Mouse (Mus musculus) testis, adult 2 months (tissue): Measurements from ENCODE around the gene Gm49405. TPM values are rescaled to one million over a fixed set of nuclear protein-coding genes. Genes with fewer than 3 reads are reported as not detected.
A peak's percentile ranks its signal among the peaks of the same experiment; 100 is the strongest.

Source experiments
- H3K27ac ChIP-seq: fragments of 200-500 bp; 2 replicates; pipeline ENCODE4 v1.5.1; 2012; ENCODE audit warnings: low read depth, low read length; ENCODE audit not compliant: control insufficient read depth, insufficient read depth
- H3K27me3 ChIP-seq: fragments of 200-500 bp; 2 replicates; pipeline ENCODE4 v1.6.1; 2012; ENCODE audit warnings: mild to moderate bottlenecking, low read length, moderate library complexity; ENCODE audit not compliant: control insufficient read depth, insufficient read depth
- H3K36me3 ChIP-seq: fragments of 200-500 bp; 2 replicates; pipeline ENCODE4 v1.6.1; 2012; ENCODE audit warnings: mild to moderate bottlenecking, low read length; ENCODE audit not compliant: control insufficient read depth, insufficient read depth
- H3K4me1 ChIP-seq: fragments of 200-500 bp; 2 replicates; pipeline ENCODE4 v1.6.1; 2012; ENCODE audit warnings: low read length; ENCODE audit not compliant: control insufficient read depth, insufficient read depth
- H3K4me3 ChIP-seq: fragments of 200-500 bp; 2 replicates; pipeline ENCODE4 v1.5.1; 2012; ENCODE audit warnings: low read depth, mild to moderate bottlenecking, low read length, moderate library complexity, mixed read lengths; ENCODE audit not compliant: control insufficient read depth
- CTCF ChIP-seq: fragments of 200-500 bp; IDR thresholded peaks from 2 replicates; pipeline ENCODE4 v1.5.1; 2012; ENCODE audit warnings: low read depth, mild to moderate bottlenecking, inconsistent platforms, low read length, moderate library complexity; ENCODE audit not compliant: control insufficient read depth, insufficient read depth, insufficient replicate concordance
- POLR2A ChIP-seq: fragments of 200-500 bp; IDR thresholded peaks from 2 replicates; pipeline ENCODE4 v1.6.1; 2012; ENCODE audit warnings: low read depth, mild to moderate bottlenecking, inconsistent platforms, low read length, moderate library complexity; ENCODE audit not compliant: control insufficient read depth
- polyA plus RNA-seq: library from polyadenylated mRNA; depleted of rRNA; stranded (reverse); fragments of >200 nt; gene quantifications from 2 replicates; pipeline ENCODE4 v1.2.3, GENCODE M21; 2012

Gene Gm49405
- polyA plus RNA-seq, 1 experiment: 0.48 TPM

- H3K4me3 ChIP-seq: no peak overlapping the region
- H3K27ac ChIP-seq: no peak overlapping the region
- TF ChIP-seq POLR2A: no peak
- no peak for TF ChIP-seq CTCF
- no peaks in the 10 kb centered on the region; the same call in none of the 2 replicates for H3K36me3 ChIP-seq
- peaks cover 15% of the 10 kb centered on the region for H3K4me1 ChIP-seq
- H3K27me3 ChIP-seq: no peaks in the 10 kb centered on the region
Measured at GRCm38 (mm10) chr19:4004331-4004730, 3.9 kb downstream of the Gm49405 start.

- H3K4me3 ChIP-seq: no peak overlapping the region
- TF ChIP-seq CTCF (no peak), POLR2A (no peak)
- no peak overlapping the region for H3K27ac ChIP-seq
- H3K27me3 ChIP-seq: no peaks in the 10 kb centered on the region
- no peaks in the 10 kb centered on the region; the same call in none of the 2 replicates for H3K36me3 ChIP-seq
- H3K4me1 ChIP-seq: peaks cover 8% of the 10 kb centered on the region
Measured at GRCm38 (mm10) chr19:4005091-4005490, 4.7 kb downstream of the Gm49405 start.

GRCm38 (mm10) chr19:4005971-4006370 is 5.5 kb downstream of the Gm49405 start:
- TF ChIP-seq POLR2A: no peak
- no peak for TF ChIP-seq CTCF
- H3K36me3 ChIP-seq: no peaks in the 10 kb centered on the region; the same call in none of the 2 replicates
- no peak overlapping the region for H3K4me3 ChIP-seq
- no peak overlapping the region for H3K27ac ChIP-seq
- H3K27me3 ChIP-seq: no peaks in the 10 kb centered on the region
- H3K4me1 ChIP-seq: peaks cover 3% of the 10 kb centered on the region

- no peak overlapping the region for H3K4me3 ChIP-seq
- no peak overlapping the region for H3K27ac ChIP-seq
- H3K4me1 ChIP-seq: peaks cover 7% of the 10 kb centered on the region
- no peak for TF ChIP-seq POLR2A
- TF ChIP-seq CTCF: no peak
- H3K36me3 ChIP-seq: no peaks in the 10 kb centered on the region; the same call in none of the 2 replicates
- no peaks in the 10 kb centered on the region for H3K27me3 ChIP-seq
Measured at GRCm38 (mm10) chr19:4011086-4011485, 10.7 kb downstream of the Gm49405 start.

GRCm38 (mm10) chr19:4012432-4013022 is 12.1 kb downstream of the Gm49405 start, which contains the start of gene Ndufv1:
Ndufv1 (minus strand) TSS chr19:4012806.
- TF ChIP-seq CTCF (peak; percentile 28; the same call in 1 of the 2 replicates), POLR2A (peak; percentile 77)
- Histone ChIP-seq H3K27me3 (no peaks in the 10 kb centered on the region), H3K36me3 (no peaks in the 10 kb centered on the region; the same call in 1 of the 2 replicates), H3K4me3 (peak within 1 kb of the TSS; percentile 89), H3K27ac (peak within 1 kb of the TSS; percentile 25; the same call in 1 of the 2 replicates), H3K4me1 (peaks cover 7% of the 10 kb centered on the region)

GRCm38 (mm10) chr19:4013066-4013465 is 12.6 kb downstream of the Gm49405 start:
- H3K27ac ChIP-seq: no peak overlapping the region
- no peak for TF ChIP-seq CTCF
- no peak for TF ChIP-seq POLR2A
- H3K4me3 ChIP-seq: peak overlapping the region; percentile 89
- H3K36me3 ChIP-seq: no peaks in the 10 kb centered on the region; the same call in 1 of the 2 replicates
- peaks cover 7% of the 10 kb centered on the region for H3K4me1 ChIP-seq
- H3K27me3 ChIP-seq: no peaks in the 10 kb centered on the region

GRCm38 (mm10) chr19:4014802-4015201 is 14.4 kb downstream of the Gm49405 start:
- no peaks in the 10 kb centered on the region for H3K36me3 ChIP-seq
- H3K27me3 ChIP-seq: no peaks in the 10 kb centered on the region
- H3K4me1 ChIP-seq: peaks cover 7% of the 10 kb centered on the region
- TF ChIP-seq POLR2A (no peak), CTCF (no peak)
- H3K27ac ChIP-seq: no peak overlapping the region
- no peak overlapping the region for H3K4me3 ChIP-seq
